Mouse (Mus musculus): Measurements from ENCODE around the gene Sprr2j-ps. TPM values are rescaled to one million over a fixed set of nuclear protein-coding genes. Genes with fewer than 3 reads are reported as not detected.

Gene Sprr2j-ps
- polyA plus RNA-seq (2015; fragmentation: Nextera tagmentation; extraction: Ambion mirVana) = not detected in 2 replicates

- H3K27me3 ChIP-seq (ENCODE audit: control insufficient read depth, insufficient read depth, low read depth, low read length) = no peaks in the 10 kb centered on the region
- H3K27ac ChIP-seq (ENCODE audit: low read length) = no peak within 1 kb of the TSS
- H3K36me3 ChIP-seq (ENCODE audit: control insufficient read depth, insufficient read depth, low read length) = no peaks in the 10 kb centered on the region
- 89% methylated on average over 2 of the region's 2 CpGs for WGBS
- H3K4me1 ChIP-seq (replicated peaks; ENCODE audit: control insufficient read depth, insufficient read depth, low read length) = no peaks in the 10 kb centered on the region
- no peak within 1 kb of the TSS for H3K4me2 ChIP-seq (ENCODE audit: low read depth, low read length)
- no peaks in the 10 kb centered on the region for H3K9me3 ChIP-seq (ENCODE audit: control insufficient read depth, low read length)
- no peak within 1 kb of the TSS for H3K9ac ChIP-seq (ENCODE audit: low read length)
- no peak within 1 kb of the TSS for H3K4me3 ChIP-seq (ENCODE audit: low read length)
- no peak for ATAC-seq (ENCODE audit: low read depth)
Measured at GRCm38 (mm10) chr3:92417782-92418181, at the start of gene Sprr2j-ps. Sprr2j-ps (plus strand) TSS chr3:92418082.

GRCm38 (mm10) chr3:92373613-92374012 lies 44.3 kb upstream of the Sprr2j-ps start:
- Histone ChIP-seq H3K27me3 (ENCODE audit: control insufficient read depth, insufficient read depth, low read depth, low read length) (no peaks in the 10 kb centered on the region), H3K4me2 (ENCODE audit: low read depth, low read length) (no peak overlapping the region), H3K4me3 (ENCODE audit: low read length) (no peak overlapping the region), H3K9me3 (ENCODE audit: control insufficient read depth, low read length) (no peaks in the 10 kb centered on the region), H3K27ac (ENCODE audit: low read length) (no peak overlapping the region), H3K36me3 (ENCODE audit: control insufficient read depth, insufficient read depth, low read length) (no peaks in the 10 kb centered on the region), H3K9ac (ENCODE audit: low read length) (no peak overlapping the region), H3K4me1 (replicated peaks; ENCODE audit: control insufficient read depth, insufficient read depth, low read length) (no peaks in the 10 kb centered on the region)
- ATAC-seq (ENCODE audit: low read depth) = no peak
- 63% methylated on average over 2 of the region's 2 CpGs for whole genome bisulfite sequencing

- H3K4me1 ChIP-seq (replicated peaks; ENCODE audit: control insufficient read depth, insufficient read depth, low read length) = no peaks in the 10 kb centered on the region
- H3K4me3 ChIP-seq (ENCODE audit: low read length) = no peak within 1 kb of the TSS
- H3K36me3 ChIP-seq (ENCODE audit: control insufficient read depth, insufficient read depth, low read length) = no peaks in the 10 kb centered on the region
- WGBS = 70% methylated on average over 1 of the region's 1 CpGs
- no peak within 1 kb of the TSS for H3K9ac ChIP-seq (ENCODE audit: low read length)
- no peaks in the 10 kb centered on the region for H3K9me3 ChIP-seq (ENCODE audit: control insufficient read depth, low read length)
- H3K27ac ChIP-seq (ENCODE audit: low read length) = no peak within 1 kb of the TSS
- no peak within 1 kb of the TSS for H3K4me2 ChIP-seq (ENCODE audit: low read depth, low read length)
- ATAC-seq (ENCODE audit: low read depth) = no peak
- no peaks in the 10 kb centered on the region for H3K27me3 ChIP-seq (ENCODE audit: control insufficient read depth, insufficient read depth, low read depth, low read length)
Measured at GRCm38 (mm10) chr3:92385385-92385784, 32.5 kb upstream of the Sprr2j-ps start, which contains the start of gene Sprr2h. Sprr2h (plus strand) TSS chr3:92385685.

- WGBS = 37% methylated on average over 1 of the region's 1 CpGs
- Histone ChIP-seq H3K4me1 (replicated peaks; ENCODE audit: control insufficient read depth, insufficient read depth, low read length) (no peaks in the 10 kb centered on the region), H3K4me3 (ENCODE audit: low read length) (no peak overlapping the region), H3K27me3 (ENCODE audit: control insufficient read depth, insufficient read depth, low read depth, low read length) (no peaks in the 10 kb centered on the region), H3K36me3 (ENCODE audit: control insufficient read depth, insufficient read depth, low read length) (no peaks in the 10 kb centered on the region), H3K9me3 (ENCODE audit: control insufficient read depth, low read length) (no peaks in the 10 kb centered on the region), H3K9ac (ENCODE audit: low read length) (no peak overlapping the region), H3K27ac (ENCODE audit: low read length) (no peak overlapping the region), H3K4me2 (ENCODE audit: low read depth, low read length) (no peak overlapping the region)
- ATAC-seq (ENCODE audit: low read depth) = no peak
Measured at GRCm38 (mm10) chr3:92394301-92394700, 23.6 kb upstream of the Sprr2j-ps start.

GRCm38 (mm10) chr3:92407691-92408090 lies 10.2 kb upstream of the Sprr2j-ps start, which contains the start of gene Sprr2i:
Sprr2i (plus strand) TSS chr3:92407991.
- ATAC-seq (ENCODE audit: low read depth) = no peak
- WGBS = 85% methylated on average over 2 of the region's 2 CpGs
- H3K4me2 ChIP-seq (ENCODE audit: low read depth, low read length) = no peak within 1 kb of the TSS

GRCm38 (mm10) chr3:92429323-92429722 lies 11.4 kb downstream of the Sprr2j-ps start, which contains the start of gene Gm9774:
Gm9774 (minus strand) TSS chr3:92429423.
- ATAC-seq (ENCODE audit: low read depth) = no peak
- Histone ChIP-seq H3K9me3 (ENCODE audit: control insufficient read depth, low read length) (no peaks in the 10 kb centered on the region), H3K9ac (ENCODE audit: low read length) (no peak within 1 kb of the TSS), H3K27me3 (ENCODE audit: control insufficient read depth, insufficient read depth, low read depth, low read length) (no peaks in the 10 kb centered on the region), H3K4me2 (ENCODE audit: low read depth, low read length) (no peak within 1 kb of the TSS), H3K4me3 (ENCODE audit: low read length) (no peak within 1 kb of the TSS), H3K36me3 (ENCODE audit: control insufficient read depth, insufficient read depth, low read length) (no peaks in the 10 kb centered on the region), H3K27ac (ENCODE audit: low read length) (no peak within 1 kb of the TSS), H3K4me1 (replicated peaks; ENCODE audit: control insufficient read depth, insufficient read depth, low read length) (no peaks in the 10 kb centered on the region)
- 74% methylated on average over 6 of the region's 6 CpGs for WGBS

More at GRCm38 (mm10) chr3:92407691-92408090, 10.2 kb upstream of the Sprr2j-ps start, which contains the start of gene Sprr2i:
- Histone ChIP-seq H3K27ac (ENCODE audit: low read length) (no peak within 1 kb of the TSS), H3K36me3 (ENCODE audit: control insufficient read depth, insufficient read depth, low read length) (no peaks in the 10 kb centered on the region), H3K4me1 (replicated peaks; ENCODE audit: control insufficient read depth, insufficient read depth, low read length) (no peaks in the 10 kb centered on the region), H3K9ac (ENCODE audit: low read length) (no peak within 1 kb of the TSS), H3K9me3 (ENCODE audit: control insufficient read depth, low read length) (no peaks in the 10 kb centered on the region), H3K27me3 (ENCODE audit: control insufficient read depth, insufficient read depth, low read depth, low read length) (no peaks in the 10 kb centered on the region), H3K4me3 (ENCODE audit: low read length) (no peak within 1 kb of the TSS)

GRCm38 (mm10) chr3:92432282-92432681 lies 14.4 kb downstream of the Sprr2j-ps start, which contains the start of gene Sprr2k:
Sprr2k (plus strand) TSS chr3:92432582.
- H3K9me3 ChIP-seq (ENCODE audit: control insufficient read depth, low read length) = no peaks in the 10 kb centered on the region
- no peak within 1 kb of the TSS for H3K4me2 ChIP-seq (ENCODE audit: low read depth, low read length)
- no peak within 1 kb of the TSS for H3K27ac ChIP-seq (ENCODE audit: low read length)
- H3K4me1 ChIP-seq (replicated peaks; ENCODE audit: control insufficient read depth, insufficient read depth, low read length) = no peaks in the 10 kb centered on the region
- ATAC-seq (ENCODE audit: low read depth) = no peak
- WGBS = 83% methylated on average over 2 of the region's 2 CpGs
- no peaks in the 10 kb centered on the region for H3K36me3 ChIP-seq (ENCODE audit: control insufficient read depth, insufficient read depth, low read length)
- H3K27me3 ChIP-seq (ENCODE audit: control insufficient read depth, insufficient read depth, low read depth, low read length) = no peaks in the 10 kb centered on the region
- no peak within 1 kb of the TSS for H3K4me3 ChIP-seq (ENCODE audit: low read length)
- H3K9ac ChIP-seq (ENCODE audit: low read length) = no peak within 1 kb of the TSS

- Histone ChIP-seq H3K4me2 (ENCODE audit: low read depth, low read length) (no peak within 1 kb of the TSS), H3K36me3 (ENCODE audit: control insufficient read depth, insufficient read depth, low read length) (no peaks in the 10 kb centered on the region), H3K9me3 (ENCODE audit: control insufficient read depth, low read length) (no peaks in the 10 kb centered on the region), H3K27ac (ENCODE audit: low read length) (no peak within 1 kb of the TSS), H3K9ac (ENCODE audit: low read length) (no peak within 1 kb of the TSS), H3K4me1 (replicated peaks; ENCODE audit: control insufficient read depth, insufficient read depth, low read length) (no peaks in the 10 kb centered on the region), H3K4me3 (ENCODE audit: low read length) (no peak within 1 kb of the TSS), H3K27me3 (ENCODE audit: control insufficient read depth, insufficient read depth, low read depth, low read length) (no peaks in the 10 kb centered on the region)
- no peak for ATAC-seq (ENCODE audit: low read depth)
- WGBS = 90% methylated on average over 3 of the region's 3 CpGs
Measured at GRCm38 (mm10) chr3:92438689-92439088, 20.8 kb downstream of the Sprr2j-ps start, which contains the start of gene Sprr1b. Sprr1b (minus strand) TSS chr3:92438789.

GRCm38 (mm10) chr3:92440177-92440576 lies 22.3 kb downstream of the Sprr2j-ps start:
- H3K27me3 ChIP-seq (ENCODE audit: control insufficient read depth, insufficient read depth, low read depth, low read length) = no peaks in the 10 kb centered on the region
- no peaks in the 10 kb centered on the region for H3K36me3 ChIP-seq (ENCODE audit: control insufficient read depth, insufficient read depth, low read length)
- H3K27ac ChIP-seq (ENCODE audit: low read length) = no peak overlapping the region
- no peaks in the 10 kb centered on the region for H3K9me3 ChIP-seq (ENCODE audit: control insufficient read depth, low read length)
- H3K4me2 ChIP-seq (ENCODE audit: low read depth, low read length) = no peak overlapping the region
- 81% methylated on average over 3 of the region's 3 CpGs for WGBS
- H3K4me3 ChIP-seq (ENCODE audit: low read length) = no peak overlapping the region
- H3K4me1 ChIP-seq (replicated peaks; ENCODE audit: control insufficient read depth, insufficient read depth, low read length) = no peaks in the 10 kb centered on the region
- no peak for ATAC-seq (ENCODE audit: low read depth)
- no peak overlapping the region for H3K9ac ChIP-seq (ENCODE audit: low read length)

Measured in lung, embryonic 16.5 days (tissue).